ENCODE assay signal across 30 mouse cellular contexts in the genomic region with DNA sequence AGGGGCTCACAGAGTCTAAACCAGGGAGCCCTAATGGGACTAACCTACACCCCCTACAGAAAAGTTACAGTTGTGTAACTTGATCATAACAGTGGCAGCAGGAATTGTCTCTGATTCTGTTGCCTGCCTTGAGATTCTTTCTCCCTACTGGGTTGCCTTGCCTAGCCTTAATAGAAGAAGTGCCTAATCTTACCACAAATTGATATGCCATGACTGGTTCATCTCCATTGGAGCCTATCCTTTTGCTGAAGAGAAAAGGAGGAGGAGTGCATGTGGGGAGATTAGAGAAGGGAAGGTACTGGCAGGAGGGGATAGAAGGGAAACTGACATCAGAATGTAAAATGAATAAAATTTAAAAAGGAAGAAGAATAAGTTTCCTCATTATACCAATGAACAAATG.
"Had no signal": no experiment of that assay in that cellular context is flagged by ENCODE, and none has a peak within 500 bp of the region (broad histone marks: within the 10 kb centered on the region; RNA-seq: fewer than 3 reads in every experiment).

No protein-coding gene starts in this region.

- H3K9ac ChIP-seq: limb, embryonic 12.5 days; limb, embryonic 13.5 days; limb, embryonic 15.5 days; liver, embryonic 12.5 days; liver, embryonic 13.5 days; liver, embryonic 14.5 days; liver, embryonic 15.5 days; liver, postnatal 0 days; lung, embryonic 14.5 days; lung, embryonic 15.5 days; midbrain, embryonic 12.5 days; midbrain, embryonic 13.5 days; midbrain, embryonic 15.5 days; neural tube, embryonic 12.5 days had no signal

- H3K27me3 ChIP-seq: limb, embryonic 12.5 days; limb, embryonic 13.5 days; limb, embryonic 15.5 days; liver, embryonic 12.5 days; liver, embryonic 13.5 days; liver, embryonic 15.5 days; lung, embryonic 15.5 days; megakaryocyte, embryonic 14.5 days; midbrain, embryonic 12.5 days; midbrain, embryonic 13.5 days; midbrain, embryonic 15.5 days; neural tube, embryonic 12.5 days had no signal

- ATAC-seq: liver, embryonic 12.5 days; liver, postnatal 0 days; lung, postnatal 0 days; midbrain, embryonic 13.5 days; midbrain, embryonic 15.5 days; midbrain, embryonic 16.5 days had no signal

- H3K27ac ChIP-seq: limb, embryonic 10.5 days; limb, embryonic 12.5 days; limb, embryonic 13.5 days; limb, embryonic 15.5 days; liver, embryonic 12.5 days; liver, embryonic 13.5 days; liver, embryonic 14.5 days; liver, embryonic 15.5 days; lung, embryonic 15.5 days; macrophage; midbrain, embryonic 10.5 days; midbrain, embryonic 12.5 days; midbrain, embryonic 13.5 days; midbrain, embryonic 15.5 days; neural tube, embryonic 12.5 days had no signal

- H3K4me1 ChIP-seq: limb, embryonic 10.5 days; limb, embryonic 12.5 days; limb, embryonic 13.5 days; limb, embryonic 15.5 days; liver, embryonic 12.5 days; liver, embryonic 13.5 days; liver, embryonic 15.5 days; lung, embryonic 15.5 days; megakaryocyte, embryonic 14.5 days; midbrain, embryonic 10.5 days; midbrain, embryonic 12.5 days; midbrain, embryonic 13.5 days; midbrain, embryonic 15.5 days; neural tube, embryonic 12.5 days had no signal

- H3K36me3 ChIP-seq: limb, embryonic 10.5 days; limb, embryonic 12.5 days; limb, embryonic 13.5 days; limb, embryonic 15.5 days; liver, embryonic 12.5 days; liver, embryonic 13.5 days; liver, embryonic 15.5 days; lung, embryonic 15.5 days; midbrain, embryonic 10.5 days; midbrain, embryonic 12.5 days; midbrain, embryonic 13.5 days; midbrain, embryonic 15.5 days; neural tube, embryonic 12.5 days had no signal

- H3K4me3 ChIP-seq: limb, embryonic 10.5 days; limb, embryonic 12.5 days; limb, embryonic 13.5 days; limb, embryonic 15.5 days; liver, embryonic 12.5 days; liver, embryonic 13.5 days; liver, embryonic 15.5 days; lung, embryonic 15.5 days; megakaryocyte, embryonic 14.5 days; midbrain, embryonic 10.5 days; midbrain, embryonic 12.5 days; midbrain, embryonic 13.5 days; midbrain, embryonic 15.5 days; myocyte; neural tube, embryonic 12.5 days had no signal

- DNase-seq: left cerebral cortex, postnatal 4 days; liver; liver, embryonic 13.5 days; liver, postnatal 0 days; lung, adult 18-20 months; lung, adult 2 months; lung, embryonic 14.5 days; lung, postnatal 10 days; lung, postnatal 14 days; lung, postnatal 36 days; lung, postnatal 4 days; midbrain, embryonic 14.5 days had no signal

- H3K9me3 ChIP-seq: limb, embryonic 10.5 days; limb, embryonic 12.5 days; limb, embryonic 13.5 days; limb, embryonic 15.5 days; liver, embryonic 12.5 days; liver, embryonic 13.5 days; liver, embryonic 15.5 days; lung, embryonic 15.5 days; megakaryocyte, embryonic 14.5 days; midbrain, embryonic 10.5 days; midbrain, embryonic 12.5 days; midbrain, embryonic 13.5 days; midbrain, embryonic 15.5 days; neural tube, embryonic 12.5 days had no signal
